Mouse (Mus musculus) testis, adult 2 months (tissue): Measurements from ENCODE around the gene Nav1. TPM values are rescaled to one million over a fixed set of nuclear protein-coding genes. Genes with fewer than 3 reads are reported as not detected.

ENCODE experiments used
- H3K27ac ChIP-seq: fragments of 200-500 bp; 2 replicates; pipeline ENCODE4 v1.5.1; 2012; ENCODE audit warnings: low read depth, low read length; ENCODE audit not compliant: control insufficient read depth, insufficient read depth
- H3K27me3 ChIP-seq: fragments of 200-500 bp; 2 replicates; pipeline ENCODE4 v1.6.1; 2012; ENCODE audit warnings: mild to moderate bottlenecking, low read length, moderate library complexity; ENCODE audit not compliant: control insufficient read depth, insufficient read depth
- H3K36me3 ChIP-seq: fragments of 200-500 bp; 2 replicates; pipeline ENCODE4 v1.6.1; 2012; ENCODE audit warnings: mild to moderate bottlenecking, low read length; ENCODE audit not compliant: control insufficient read depth, insufficient read depth
- H3K4me1 ChIP-seq: fragments of 200-500 bp; 2 replicates; pipeline ENCODE4 v1.6.1; 2012; ENCODE audit warnings: low read length; ENCODE audit not compliant: control insufficient read depth, insufficient read depth
- H3K4me3 ChIP-seq: fragments of 200-500 bp; 2 replicates; pipeline ENCODE4 v1.5.1; 2012; ENCODE audit warnings: low read depth, mild to moderate bottlenecking, low read length, moderate library complexity, mixed read lengths; ENCODE audit not compliant: control insufficient read depth
- CTCF ChIP-seq: fragments of 200-500 bp; IDR thresholded peaks from 2 replicates; pipeline ENCODE4 v1.5.1; 2012; ENCODE audit warnings: low read depth, mild to moderate bottlenecking, inconsistent platforms, low read length, moderate library complexity; ENCODE audit not compliant: control insufficient read depth, insufficient read depth, insufficient replicate concordance
- POLR2A ChIP-seq: fragments of 200-500 bp; IDR thresholded peaks from 2 replicates; pipeline ENCODE4 v1.6.1; 2012; ENCODE audit warnings: low read depth, mild to moderate bottlenecking, inconsistent platforms, low read length, moderate library complexity; ENCODE audit not compliant: control insufficient read depth
- polyA plus RNA-seq: library from polyadenylated mRNA; depleted of rRNA; stranded (reverse); fragments of >200 nt; gene quantifications from 2 replicates; pipeline ENCODE4 v1.2.3, GENCODE M21; 2012

Gene Nav1
- polyA plus RNA-seq, 1 experiment = 2.0 TPM

DNA sequence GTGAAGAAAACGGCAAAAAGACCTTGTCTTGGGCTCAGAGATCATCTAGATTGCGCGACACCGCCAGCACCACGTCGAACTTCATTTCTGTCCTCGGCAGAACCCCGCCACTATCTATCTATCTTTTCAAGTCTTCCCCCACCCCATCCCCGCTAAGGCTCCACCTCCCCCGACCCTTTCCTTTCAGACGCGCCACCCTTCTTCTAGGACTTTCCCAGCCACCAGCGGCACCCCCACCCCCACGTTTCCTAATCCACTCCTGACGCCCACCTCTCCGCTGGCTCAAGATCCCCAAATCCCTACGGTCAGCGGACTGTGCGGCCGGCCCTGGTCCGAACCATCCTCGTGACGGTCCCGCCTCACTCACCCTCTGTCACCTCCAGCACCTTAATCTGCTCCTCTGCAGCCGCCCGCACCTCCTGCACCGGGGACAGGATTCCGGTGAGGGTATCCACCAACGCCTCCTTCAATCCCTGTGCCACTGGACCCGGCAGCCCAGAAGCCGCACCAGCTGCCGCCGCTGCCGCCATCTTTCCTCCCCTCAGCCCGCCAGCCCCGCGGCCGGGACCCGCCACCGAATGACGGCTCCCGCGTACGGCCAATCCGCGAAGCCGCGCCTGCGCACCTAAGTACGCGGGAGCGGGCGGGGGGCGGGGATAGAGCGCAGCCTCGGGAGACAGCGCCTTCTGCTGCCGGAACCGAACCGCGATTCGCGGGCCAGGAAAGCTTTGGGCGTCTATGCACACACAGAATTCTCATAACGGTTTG is 177.0 kb downstream of the Nav1 start, which contains the start of gene Ipo9:
Gene Ipo9, minus strand, starts transcription at position 599 of the 768 bp plus-strand sequence.
- H3K27me3 ChIP-seq = no peaks in the 10 kb centered on the region
- peaks cover 11% of the 10 kb centered on the region for H3K4me1 ChIP-seq
- peak within 1 kb of the TSS; percentile 98 for H3K4me3 ChIP-seq
- no peaks in the 10 kb centered on the region for H3K36me3 ChIP-seq
- H3K27ac ChIP-seq = peak within 1 kb of the TSS; percentile 92
- peak; percentile 28; the same call in 1 of the 2 replicates for TF ChIP-seq CTCF
- TF ChIP-seq POLR2A = peak; percentile 77

DNA sequence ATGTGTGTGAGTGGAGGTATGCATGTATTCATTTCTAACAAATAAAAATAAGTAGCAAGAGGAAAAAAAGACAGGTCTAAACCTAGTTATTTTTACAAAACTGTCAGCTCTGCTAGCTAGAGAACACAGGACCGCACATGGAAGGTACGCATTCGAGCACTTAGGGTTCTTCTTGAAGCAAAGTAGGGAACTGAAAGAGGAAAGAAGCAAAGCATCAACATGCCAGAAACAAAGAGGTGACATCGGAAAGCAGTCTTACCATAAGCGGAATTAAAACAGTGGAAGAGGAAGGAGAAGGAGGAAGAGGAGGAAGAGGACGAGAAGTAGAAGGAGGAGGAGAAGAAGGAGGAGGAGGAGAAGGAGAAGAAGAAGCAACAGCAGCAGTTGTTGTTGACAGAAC is 179.7 kb downstream of the Nav1 start:
- no peak overlapping the region for H3K27ac ChIP-seq
- TF ChIP-seq POLR2A (no peak), CTCF (no peak)
- H3K4me1 ChIP-seq = peaks cover 11% of the 10 kb centered on the region
- H3K27me3 ChIP-seq = no peaks in the 10 kb centered on the region
- H3K36me3 ChIP-seq = no peaks in the 10 kb centered on the region
- H3K4me3 ChIP-seq = no peak overlapping the region

DNA sequence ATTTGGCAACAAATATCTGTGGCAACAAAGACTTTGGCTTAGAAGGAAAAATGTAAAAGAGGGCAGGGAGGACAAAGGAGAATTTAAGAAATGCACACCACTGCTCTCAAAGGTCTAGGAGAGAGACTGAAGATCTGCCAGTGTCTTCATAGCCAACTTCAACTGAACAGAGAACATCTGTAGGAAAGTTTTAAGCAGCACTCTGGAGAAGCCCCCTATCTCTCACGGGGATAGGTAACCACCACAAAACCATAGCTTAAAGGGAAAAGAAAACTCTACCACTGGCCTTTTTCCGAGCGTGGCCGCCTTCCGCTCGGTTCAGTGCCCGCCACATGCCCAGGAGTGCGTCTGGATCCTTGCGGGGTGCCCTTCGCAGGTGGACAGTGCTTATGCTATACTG is 180.4 kb downstream of the Nav1 start:
- no peaks in the 10 kb centered on the region for H3K27me3 ChIP-seq
- H3K36me3 ChIP-seq = no peaks in the 10 kb centered on the region
- no peak overlapping the region for H3K4me3 ChIP-seq
- TF ChIP-seq POLR2A (no peak), CTCF (no peak)
- no peak overlapping the region for H3K27ac ChIP-seq
- H3K4me1 ChIP-seq = peaks cover 9% of the 10 kb centered on the region

DNA sequence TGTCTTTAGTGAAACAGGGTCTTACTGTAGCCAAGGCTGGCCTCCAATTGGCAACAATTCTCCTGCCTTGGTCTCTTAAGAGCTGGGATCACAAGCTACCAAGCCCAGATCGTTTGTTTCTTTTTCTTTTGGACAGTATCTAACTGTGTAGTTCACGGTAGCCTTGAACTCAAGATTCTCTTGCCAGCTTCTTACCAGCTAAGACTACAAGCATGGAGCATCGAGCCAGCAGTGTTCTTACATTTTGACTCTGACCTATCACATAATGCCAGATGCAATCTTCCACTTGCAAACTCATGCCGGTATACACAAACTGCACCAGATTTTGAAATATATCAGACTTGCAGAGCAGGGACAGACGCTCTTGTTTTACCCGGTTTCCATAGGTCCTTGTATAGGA is 184.3 kb downstream of the Nav1 start:
- no peak overlapping the region; the same call in 1 of the 2 replicates for H3K27ac ChIP-seq
- H3K4me1 ChIP-seq = no peaks in the 10 kb centered on the region
- TF ChIP-seq POLR2A = no peak
- TF ChIP-seq CTCF = no peak
- H3K4me3 ChIP-seq = no peak overlapping the region
- no peaks in the 10 kb centered on the region for H3K36me3 ChIP-seq
- H3K27me3 ChIP-seq = no peaks in the 10 kb centered on the region

DNA sequence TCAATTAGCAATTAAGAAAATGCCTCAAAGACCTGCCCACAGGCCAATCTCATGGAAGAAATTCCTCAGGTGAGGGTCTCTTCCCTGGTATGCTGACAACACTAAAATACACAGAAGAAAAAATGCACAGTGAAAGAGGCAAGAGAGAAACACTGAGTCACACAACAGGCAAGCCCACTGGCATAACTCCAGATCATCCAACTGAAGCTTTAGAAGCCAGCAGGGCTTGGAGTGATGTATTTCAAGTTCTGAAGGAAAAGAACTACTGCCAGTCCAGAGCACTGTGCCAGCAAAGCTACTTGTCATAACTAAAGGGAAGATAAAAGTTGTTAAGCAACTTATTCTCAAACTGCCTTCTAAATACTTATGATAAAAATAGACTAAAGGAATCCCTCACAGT is 193.1 kb downstream of the Nav1 start:
- Histone ChIP-seq H3K4me1 (no peaks in the 10 kb centered on the region), H3K27ac (no peak overlapping the region), H3K4me3 (no peak overlapping the region), H3K27me3 (no peaks in the 10 kb centered on the region), H3K36me3 (peaks cover 8% of the 10 kb centered on the region)
- TF ChIP-seq CTCF = no peak
- TF ChIP-seq POLR2A = no peak

DNA sequence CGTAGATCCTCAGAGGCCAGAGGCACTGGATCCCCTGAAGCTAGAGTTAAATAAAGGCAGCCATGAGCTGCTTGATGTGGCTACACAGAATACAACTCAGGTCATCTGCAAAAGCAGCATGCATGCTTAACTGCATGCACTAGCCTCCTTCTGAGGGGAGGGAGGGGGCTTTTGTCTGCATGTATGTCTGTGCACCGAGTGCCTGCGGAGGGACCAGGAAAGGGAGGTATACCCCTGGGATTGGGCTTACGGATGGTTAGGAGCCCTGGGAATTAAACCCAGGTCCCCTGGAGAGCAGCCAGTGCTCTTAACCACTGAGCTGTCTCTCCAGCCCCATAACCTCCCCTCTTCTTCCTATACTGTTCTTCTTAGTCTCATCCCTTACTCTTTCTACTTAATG is 195.0 kb downstream of the Nav1 start:
- TF ChIP-seq POLR2A = no peak
- TF ChIP-seq CTCF = no peak
- Histone ChIP-seq H3K27ac (no peak overlapping the region), H3K36me3 (peaks cover 3% of the 10 kb centered on the region; the same call in 1 of the 2 replicates), H3K4me1 (no peaks in the 10 kb centered on the region), H3K27me3 (no peaks in the 10 kb centered on the region), H3K4me3 (no peak overlapping the region)

DNA sequence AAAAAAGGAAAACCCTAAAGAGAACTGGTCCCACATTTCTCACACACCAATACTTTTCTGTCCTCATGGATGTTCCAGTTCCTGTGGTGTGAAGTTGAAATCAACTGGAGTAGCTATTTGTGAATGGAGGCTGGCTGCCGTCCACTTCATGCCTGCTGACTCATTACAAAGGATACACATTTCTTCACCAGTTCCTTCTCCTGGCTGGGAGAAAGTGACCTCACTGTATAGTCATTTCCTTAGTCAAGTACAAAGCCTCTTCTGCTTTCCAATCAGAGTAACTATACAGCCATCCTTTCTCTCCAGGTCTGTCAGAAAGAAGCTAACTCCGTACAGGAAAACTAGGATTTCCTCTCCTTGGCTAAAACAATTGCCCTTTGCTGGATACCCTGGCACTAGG is 196.1 kb downstream of the Nav1 start:
- no peaks in the 10 kb centered on the region for H3K27me3 ChIP-seq
- no peaks in the 10 kb centered on the region for H3K4me1 ChIP-seq
- H3K4me3 ChIP-seq = no peak overlapping the region
- no peak overlapping the region for H3K27ac ChIP-seq
- H3K36me3 ChIP-seq = 0 out of 2 replicates have a peak, but pooled peaks cover 1% of the 10 kb centered on the region
- no peak for TF ChIP-seq POLR2A
- TF ChIP-seq CTCF = no peak
